Mouse (Mus musculus) monocyte, adult 2 months (primary cell): Measurements from ENCODE around the gene Cadm4.
A peak's percentile ranks its signal among the peaks of the same experiment; 100 is the strongest.
"Not testable (repeated sequence)": the region's sequence is repeated elsewhere in the genome, so short reads cannot be mapped to it uniquely, and the experiment has no call there.

Source experiments
- DNase-seq, 2 experiments: peaks; one replicate each; pipeline ENCODE4 v3.0.0; 2022; ENCODE audit warnings: low spot score in 2 of 2, low read depth in 1 of 2

Gene Cadm4

DNA sequence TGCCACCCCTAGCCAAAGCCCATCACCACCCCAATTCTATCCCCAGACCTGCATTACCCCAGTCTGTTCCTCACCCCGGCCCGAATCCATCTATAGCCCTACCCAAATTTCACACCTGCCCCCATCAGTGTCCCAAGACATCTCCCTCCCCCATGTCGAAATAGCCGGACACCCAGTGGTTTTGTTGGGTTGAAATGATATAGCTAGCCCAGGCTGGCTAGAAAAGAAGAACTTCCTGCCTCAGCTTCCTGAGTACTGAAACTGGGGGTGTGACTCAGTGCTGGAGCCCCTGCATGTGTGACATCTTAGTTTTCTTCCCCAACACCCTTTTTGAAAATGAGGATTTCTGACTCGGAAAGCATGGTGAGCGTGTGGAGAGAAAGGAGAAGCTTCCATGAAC lies 15.0 kb upstream of the Cadm4 start:
- DNase-seq, result no peak

DNA sequence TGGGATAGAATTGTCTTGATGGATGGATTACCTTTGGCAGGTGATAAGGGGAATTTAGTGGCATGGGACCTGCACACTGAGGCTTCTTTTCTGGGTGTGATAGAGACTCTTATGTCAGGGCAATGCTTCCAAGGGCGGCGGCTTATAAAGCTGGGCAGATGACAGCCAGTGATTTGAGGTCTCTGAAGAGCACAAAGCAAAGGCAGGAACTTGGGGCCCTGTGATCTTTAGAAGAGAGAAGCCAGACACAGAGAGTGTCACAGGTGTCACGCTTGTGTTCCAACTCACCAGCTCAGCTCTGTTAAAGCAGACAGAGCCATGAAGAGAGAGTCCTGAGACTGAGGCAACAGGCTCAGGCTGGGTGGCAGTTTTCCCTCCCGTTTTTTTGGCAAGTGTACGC lies 13.9 kb upstream of the Cadm4 start:
- DNase-seq, result no peak

DNA sequence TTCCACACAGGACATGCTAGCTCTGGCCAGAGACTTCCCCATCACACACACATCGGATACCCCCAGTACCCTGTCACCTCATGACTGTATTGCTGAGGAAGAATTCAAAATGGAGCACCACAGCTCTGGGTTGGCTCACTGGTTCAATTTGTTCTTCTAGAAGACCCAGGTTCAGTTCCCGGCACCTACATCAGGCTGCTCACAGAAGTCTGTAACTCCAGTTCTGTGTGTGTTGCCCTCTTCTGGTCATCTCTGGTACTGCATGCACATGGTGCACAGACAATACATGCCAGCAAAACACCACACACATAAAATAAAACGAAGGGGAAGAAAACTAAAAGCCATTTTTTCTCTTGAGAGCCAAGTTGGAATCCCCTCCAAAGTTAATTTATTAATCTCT lies 12.7 kb upstream of the Cadm4 start:
- peak in 1 of 2 experiments; percentile 61 for DNase-seq

DNA sequence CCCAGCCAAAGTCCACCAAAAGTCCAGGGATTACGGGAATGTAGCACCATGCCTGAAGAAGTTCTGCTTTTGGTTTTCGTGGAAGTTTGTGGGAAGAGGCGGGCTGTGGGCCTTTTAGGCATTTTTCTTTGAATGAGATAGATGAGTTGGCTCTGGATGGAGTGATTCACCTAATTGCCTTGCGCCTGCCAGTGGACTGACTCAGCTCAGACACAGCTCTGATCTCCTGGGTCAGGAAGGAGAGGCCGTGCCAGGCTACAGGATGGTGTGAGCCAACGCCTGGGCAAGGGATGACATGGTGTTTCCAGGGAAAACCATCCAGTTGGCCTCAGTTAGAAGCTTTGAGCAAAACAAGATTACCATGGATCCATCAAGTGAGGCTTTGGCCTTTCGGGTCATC lies 11.5 kb upstream of the Cadm4 start:
- no peak for DNase-seq

DNA sequence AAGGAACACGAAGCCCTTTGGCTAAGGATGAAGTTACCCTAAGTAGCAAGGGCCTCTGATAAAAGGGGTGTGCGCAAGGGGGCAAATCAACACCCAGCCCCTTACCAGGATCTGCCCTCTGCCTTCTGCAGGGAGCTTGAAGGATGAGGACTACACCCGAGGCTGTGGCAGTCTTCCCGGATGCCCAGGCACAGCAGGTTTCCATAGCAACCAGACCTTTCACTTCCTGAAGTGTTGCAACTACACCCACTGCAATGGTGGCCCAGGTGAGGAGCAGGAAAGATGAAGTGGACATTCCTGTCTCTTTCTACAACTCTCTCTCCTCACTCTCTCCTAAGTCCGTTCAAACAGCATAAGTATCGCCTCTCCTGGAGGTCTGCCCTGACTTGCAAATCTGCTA lies 9.4 kb upstream of the Cadm4 start:
- DNase-seq, result no peak

DNA sequence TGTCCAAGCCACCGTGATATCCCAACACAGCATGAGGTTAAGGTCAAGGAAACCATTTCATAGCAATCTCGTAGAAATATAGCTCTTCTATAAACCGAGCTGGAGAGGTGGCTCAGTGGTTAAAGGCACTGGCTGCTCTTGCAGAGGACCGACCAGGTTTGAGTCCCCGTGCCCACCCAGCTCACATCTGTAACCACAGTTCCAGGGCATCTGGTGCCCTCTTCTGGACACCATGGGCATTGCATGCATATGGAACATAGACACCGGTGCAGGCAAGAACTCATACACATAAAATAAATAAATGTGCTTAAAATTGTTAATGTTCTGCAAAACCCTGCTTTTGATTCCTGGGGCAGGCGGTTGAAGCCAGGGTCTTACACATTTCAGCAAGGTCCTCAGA lies 8.9 kb upstream of the Cadm4 start:
- DNase-seq, result peak in 1 of 2 experiments; percentile 41

DNA sequence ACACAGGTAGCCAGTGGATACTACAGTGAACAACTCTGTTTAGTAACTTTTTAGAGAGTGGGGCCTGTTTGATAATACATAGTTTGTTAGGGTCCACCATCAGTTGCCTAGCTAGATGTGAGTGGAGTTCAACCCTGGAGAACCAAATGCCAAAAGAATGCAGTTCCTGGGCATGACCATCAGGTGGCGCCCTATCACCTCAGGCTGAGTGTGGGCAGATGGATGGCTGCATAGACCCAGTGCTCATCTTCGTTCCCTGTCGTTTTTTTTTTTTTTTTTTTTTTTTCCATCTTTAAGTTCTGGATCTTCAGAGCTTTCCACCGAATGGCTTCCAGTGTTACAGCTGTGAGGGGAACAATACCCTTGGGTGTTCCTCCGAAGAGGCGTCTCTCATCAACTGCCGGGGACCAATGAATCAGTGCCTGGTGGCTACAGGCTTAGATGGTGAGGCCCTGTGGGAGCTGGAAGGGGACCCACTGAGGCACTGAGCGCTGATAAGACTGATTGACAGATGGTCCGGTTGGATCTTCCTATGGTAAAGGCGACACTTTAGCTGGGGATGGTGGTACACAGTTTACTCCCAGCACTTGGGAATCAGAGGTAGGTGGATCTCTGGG lies 7.8 kb upstream of the Cadm4 start:
- DNase-seq, result peak in 1 of 2 experiments; percentile 39

DNA sequence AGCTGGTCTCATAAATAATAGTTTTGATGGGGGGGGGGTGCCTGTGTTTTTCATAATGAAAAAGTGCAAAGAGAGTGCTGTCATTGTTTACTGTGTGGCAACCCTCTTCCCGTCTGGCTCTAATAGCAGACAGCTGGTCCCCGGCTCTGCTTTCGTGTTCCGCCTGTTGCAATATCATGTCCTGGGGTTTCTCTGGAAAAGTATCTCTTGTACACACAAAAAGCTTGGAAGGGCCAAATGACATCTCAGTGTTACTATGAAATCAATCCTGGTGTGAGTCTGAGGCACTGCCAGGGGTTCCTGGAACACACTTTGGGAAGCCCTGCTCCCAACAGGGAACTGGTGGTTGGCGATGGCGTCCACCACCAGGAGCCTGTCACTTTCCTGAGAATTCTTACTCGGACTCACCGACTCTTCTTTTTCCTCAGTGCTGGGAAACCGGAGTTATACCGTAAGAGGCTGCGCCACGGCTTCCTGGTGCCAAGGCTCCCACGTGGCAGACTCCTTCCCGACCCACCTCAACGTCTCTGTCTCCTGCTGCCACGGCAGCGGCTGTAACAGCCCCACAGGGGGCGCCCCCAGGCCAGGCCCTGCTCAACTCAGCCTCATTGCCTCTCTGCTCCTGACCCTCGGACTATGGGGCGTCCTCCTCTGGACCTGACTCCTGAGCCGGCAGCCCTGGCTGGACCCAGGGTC lies 6.9 kb upstream of the Cadm4 start:
- no peak for DNase-seq

DNA sequence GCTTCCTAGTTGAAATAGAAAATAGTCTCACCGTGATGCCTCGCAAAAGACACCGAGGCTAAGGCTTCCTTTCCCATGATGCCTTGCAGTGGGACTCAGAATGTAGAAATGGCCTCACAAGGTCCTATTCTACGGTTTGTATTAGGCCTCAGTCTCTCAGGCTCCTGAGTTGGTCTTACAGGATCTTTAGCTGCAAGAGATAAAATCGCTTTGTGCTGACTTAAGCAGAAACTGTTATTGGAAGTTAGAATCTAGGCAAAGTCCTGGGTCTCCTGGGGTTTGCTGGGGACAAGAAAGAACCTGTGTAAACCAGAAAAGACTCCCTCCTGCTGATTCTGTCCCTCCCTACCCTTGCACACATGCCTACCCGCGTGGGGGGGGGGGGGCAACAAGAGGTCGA lies 5.5 kb upstream of the Cadm4 start:
- no peak for DNase-seq

DNA sequence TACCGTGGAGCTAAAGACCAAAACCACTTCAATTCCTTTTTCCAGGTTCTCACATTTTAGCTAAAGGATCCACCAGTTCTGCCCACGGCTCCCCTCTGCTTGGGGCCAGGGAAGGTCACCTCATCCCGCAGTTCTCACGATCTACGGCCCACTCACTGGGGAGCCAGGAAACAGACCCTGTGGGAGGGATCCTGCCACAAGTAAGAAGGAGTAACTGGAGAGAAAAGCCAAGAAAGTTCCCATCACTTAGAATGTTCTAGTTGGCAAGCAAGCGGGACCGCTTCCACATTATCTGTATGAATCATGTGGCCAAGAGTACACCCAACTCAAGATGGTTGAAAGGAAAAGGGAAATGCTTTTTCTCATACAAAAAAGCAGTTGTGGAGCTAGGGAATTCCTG lies 5.0 kb upstream of the Cadm4 start:
- no peak for DNase-seq

DNA sequence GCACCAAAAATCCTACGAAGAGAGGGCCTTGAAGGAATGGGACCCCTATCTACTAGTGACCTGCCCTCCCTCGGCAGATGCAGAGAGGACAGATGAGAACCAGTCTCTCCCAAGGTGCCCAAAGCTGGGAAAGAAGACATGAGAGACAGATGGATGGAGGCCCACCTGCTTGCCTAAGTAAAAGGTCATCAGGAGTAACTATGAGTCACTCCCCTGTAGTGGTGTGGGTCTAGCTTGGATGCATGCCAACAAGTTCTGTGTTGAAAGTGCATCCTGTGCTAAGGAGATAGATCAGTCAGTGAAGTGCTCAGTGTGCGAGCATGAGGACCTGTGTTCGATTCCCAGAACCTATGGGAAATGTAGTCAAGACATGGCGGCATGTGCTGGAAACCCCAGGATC lies 2.9 kb upstream of the Cadm4 start:
- DNase-seq, result no peak

DNA sequence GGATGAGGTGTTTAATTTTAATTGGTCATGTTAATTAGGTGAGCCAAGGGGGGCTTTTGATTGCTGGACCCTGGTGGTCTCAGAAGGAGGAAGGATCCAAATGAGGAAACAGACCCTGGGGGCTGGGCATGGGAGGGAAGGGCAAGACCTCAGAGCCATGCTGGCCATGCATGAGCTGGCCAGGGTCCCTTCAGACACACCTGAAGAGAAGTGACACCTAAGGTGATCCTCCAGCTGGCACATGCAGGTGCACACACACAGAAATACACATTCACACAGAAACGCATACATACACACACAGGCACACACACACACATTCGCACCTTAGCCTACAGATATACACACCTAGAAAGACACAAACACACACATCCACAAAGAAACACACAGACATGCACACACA lies 2.1 kb upstream of the Cadm4 start:
- no peak for DNase-seq

DNA sequence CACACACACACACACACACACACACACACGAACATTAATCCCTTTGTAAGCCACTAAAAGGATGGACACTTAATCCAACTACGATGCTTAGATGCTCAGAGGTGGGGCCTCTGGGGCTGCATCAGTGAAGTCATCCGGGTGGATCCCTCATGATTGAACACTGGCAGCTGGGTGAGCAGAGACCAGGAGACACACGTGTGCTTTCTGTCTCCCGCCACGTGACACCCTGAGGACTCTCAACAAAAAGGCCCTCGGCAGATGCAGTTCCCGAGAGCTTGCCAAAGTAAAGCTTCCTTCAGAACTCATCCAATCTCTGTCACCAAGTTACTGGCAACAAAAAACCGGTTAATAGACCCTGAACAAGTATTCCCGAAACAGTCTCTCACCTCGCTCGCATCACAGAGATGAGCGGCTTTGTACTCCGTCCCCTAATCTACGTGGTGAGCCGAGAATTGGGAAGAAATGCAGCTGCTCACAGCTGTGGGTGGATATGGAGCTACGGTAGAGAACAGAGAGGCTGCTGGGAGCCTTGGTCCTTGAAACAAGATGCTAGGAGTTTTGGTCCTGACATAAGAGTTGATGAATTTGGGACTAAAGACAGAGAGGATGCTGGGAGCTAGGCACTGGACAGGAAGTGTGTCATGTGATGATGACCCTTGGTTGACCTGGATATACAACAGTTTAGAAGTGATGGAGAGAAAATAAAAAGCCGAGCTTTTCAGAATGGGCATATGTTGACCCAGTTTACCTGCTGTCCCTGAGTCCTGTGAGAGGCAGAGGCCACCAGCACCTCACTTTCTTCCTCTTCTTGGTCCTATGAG lies 1.5 kb upstream of the Cadm4 start:
- no peak for DNase-seq

DNA sequence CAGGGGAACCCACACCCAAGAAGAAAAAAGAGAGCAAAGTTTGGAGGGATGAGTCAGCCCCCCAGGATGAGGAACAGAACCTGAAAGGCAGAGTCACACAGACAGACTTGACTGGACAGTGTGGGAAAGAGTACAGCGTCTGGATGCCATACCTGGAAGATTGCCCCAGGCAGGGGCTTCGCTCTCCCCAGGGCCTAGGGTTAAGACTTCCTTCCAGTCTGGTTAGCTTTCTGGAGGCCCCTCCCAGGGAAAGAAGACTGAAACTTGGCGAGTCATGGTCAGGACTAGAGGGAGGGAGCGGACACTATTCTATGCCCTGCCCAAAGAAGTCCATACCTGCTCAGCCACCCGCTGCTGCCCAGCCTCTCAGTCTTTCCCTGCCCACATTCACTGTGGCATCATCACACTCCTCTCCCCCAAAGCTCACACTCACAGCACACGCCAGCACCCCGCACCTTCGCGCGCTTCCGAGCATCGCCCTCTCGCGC lies 793 bp upstream of the Cadm4 start:
- DNase-seq, result no peak

DNA sequence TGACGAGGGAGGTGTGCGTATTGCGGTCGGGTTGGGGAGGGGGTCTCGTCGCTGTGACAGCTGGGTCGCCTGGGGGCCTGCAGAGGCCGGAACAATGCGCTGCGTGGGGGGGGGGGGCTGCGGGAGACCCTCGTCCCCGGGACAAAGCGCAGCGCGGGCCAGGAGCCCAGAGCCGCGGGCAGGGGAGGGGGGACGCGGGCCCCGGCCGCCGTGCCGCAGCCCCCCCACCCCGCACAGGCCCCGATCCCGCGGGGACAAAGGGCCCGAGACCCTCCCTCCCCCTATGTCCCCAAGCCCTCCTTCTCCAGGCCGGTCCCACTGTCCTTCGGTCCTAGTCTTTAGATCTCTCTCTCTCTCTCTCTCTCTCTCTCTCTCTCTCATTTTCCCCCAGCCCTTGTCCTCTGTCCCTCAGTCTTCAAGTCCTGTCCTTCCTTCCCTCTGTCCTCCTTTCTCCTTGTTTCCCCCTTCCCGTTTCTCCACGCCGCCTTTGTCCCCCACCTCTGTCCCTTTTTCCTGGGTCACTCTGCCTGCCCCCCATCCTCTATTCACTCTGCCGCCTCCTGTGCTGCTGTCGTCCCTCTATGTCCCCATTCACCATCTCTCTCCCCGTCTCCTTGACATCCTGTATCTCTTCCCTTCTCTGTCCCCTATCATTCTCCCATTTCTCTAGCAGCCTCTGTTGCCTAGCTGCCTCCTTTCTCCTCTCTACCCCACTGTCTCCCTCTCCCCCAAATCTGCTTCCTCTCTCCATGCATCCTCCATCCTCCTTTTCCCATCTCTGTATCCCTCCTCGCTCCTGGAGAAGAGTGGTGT lies 591 bp downstream of the Cadm4 start:
- DNase-seq, result no peak

DNA sequence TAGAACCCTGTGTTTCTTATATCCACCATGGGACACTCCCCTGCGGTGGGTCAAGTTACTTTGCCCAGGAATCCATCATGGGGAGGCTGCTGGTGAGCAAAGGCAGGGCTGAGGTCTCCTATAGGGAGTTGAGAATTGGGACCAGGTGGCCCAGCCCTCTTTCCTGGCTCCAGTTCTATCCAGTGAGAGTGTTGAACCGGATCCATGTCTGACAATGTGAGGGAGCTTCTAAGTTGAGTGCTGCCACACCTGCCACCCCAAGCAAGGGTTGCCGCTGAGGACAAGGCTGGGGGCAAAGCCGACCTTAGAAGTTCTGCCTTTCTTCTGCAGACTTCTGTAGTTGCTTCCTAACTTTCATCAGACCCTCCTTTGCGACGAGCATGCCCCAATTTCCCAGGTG lies 1.5 kb downstream of the Cadm4 start:
- DNase-seq, result not testable (repeated sequence)

DNA sequence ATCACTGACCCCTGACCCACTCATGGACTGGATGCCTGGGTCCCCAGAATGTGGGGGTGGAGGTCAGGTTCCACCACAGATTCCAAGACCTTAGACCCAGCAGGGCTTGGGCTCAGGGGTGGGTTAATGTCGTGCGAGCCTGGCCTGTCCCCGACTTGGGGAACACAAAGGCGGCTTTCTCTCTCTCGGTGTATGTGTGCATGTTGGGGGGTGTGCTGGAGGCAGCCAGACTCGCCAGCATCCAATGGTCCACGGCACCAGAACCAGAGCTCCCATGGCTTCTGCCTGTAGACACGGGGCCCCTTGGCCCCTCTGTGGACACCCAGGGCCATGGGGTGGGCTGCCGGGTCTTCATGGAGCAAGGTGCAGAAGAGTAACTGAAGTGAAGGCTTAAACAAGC lies 3.7 kb downstream of the Cadm4 start:
- DNase-seq, result no peak

DNA sequence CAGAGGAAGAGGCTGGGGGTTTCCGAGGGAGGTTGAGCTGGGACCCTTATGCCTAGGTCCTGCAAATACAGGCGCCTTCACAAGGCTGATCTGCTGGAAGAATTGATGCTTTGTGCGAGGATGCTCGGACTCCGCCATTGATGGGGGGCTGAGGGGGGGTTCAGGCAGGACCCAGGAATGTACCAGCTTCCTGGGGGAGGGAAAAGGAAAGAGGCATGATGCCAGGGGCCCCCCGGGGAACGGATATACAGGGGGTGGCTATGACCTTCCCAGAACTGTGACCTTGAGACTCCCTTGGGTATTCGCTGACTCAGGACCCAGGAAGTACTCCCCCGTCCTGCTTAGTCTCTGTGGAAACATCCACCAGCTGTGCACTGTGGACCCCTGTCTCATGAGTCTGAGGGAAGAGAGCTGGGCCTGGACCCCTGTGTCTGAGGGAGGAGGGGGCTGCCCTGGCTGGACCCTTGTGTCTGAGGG lies 4.9 kb downstream of the Cadm4 start:
- DNase-seq, result no peak

DNA sequence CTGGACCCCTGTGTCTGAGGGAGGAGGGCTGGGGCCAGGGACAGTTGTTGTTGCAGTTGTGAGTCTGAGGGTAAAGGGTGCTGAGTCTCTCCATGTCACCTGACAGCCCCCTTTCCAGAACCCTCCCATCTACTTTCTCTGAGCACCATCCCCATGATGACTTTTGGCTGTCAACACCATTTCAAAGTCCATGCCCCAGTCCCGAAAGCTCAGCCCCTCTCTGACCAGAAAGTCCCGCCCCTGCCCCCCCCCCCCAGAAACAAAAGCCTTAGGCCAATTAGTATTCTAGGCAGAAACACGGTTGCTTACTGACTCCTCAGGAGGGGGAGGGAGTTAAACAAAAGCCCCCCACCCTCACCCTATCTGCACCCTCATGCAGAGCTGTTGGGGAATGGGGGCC lies 5.6 kb downstream of the Cadm4 start:
- no peak for DNase-seq

DNA sequence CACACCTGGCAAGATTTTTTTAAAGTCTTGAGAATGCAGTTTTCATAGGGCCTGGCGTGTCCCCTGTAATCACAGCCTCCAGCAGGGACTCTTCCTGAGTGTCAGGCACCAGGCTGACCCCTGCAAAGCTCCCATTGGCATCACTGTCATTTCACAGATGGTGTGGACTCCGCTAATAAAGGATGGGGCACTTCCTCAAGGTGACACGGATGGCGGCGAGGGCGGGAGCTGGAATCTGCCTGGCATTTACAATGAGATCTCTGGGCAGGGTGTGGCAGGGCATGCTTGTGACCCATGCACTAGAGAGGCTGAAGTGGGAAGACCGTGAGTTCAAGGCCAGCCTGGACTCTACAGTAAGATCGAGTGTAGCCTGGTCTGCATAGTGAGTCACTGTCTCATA lies 6.5 kb downstream of the Cadm4 start:
- DNase-seq, result no peak

DNA sequence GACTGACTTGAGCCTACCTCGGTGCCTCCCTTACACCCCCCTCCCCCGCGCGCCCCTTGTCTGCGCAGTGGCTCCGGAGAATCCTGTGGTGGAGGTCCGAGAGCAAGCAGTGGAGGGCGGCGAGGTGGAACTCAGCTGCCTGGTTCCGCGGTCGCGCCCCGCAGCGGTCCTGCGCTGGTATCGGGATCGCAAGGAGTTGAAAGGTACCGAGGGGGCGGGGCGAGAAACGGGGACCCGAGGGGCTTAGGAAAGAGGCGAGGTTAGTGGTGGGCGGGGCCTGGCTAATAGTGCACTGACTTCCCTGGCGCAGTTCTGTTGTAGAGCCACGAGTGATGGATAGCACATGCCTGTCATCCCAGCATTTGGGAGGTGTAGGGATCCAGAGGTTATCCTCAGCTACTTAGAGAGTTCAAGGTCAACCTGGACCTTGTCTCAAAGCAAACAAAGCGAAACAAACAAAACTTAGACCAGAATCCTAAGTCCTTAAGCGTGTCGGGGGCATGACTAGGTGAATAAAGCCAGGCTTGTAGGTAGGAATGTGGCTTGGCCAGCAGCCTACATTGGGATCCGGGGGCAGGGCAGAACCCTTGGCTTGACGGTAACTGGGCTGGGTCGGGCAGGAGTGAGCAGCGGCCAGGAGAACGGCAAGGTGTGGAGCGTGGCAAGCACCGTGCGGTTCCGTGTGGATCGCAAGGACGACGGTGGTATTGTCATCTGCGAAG lies 18.2 kb downstream of the Cadm4 start:
- no peak for DNase-seq
